Mouse (Mus musculus): ENCODE results near the gene Hdac2. TPM values are rescaled to one million over a fixed set of nuclear protein-coding genes. Genes with fewer than 3 reads are reported as not detected.

Hdac2 gene
- polyA plus RNA-seq (2017; shearing (Covaris generic)) = 18.8 TPM

DNA sequence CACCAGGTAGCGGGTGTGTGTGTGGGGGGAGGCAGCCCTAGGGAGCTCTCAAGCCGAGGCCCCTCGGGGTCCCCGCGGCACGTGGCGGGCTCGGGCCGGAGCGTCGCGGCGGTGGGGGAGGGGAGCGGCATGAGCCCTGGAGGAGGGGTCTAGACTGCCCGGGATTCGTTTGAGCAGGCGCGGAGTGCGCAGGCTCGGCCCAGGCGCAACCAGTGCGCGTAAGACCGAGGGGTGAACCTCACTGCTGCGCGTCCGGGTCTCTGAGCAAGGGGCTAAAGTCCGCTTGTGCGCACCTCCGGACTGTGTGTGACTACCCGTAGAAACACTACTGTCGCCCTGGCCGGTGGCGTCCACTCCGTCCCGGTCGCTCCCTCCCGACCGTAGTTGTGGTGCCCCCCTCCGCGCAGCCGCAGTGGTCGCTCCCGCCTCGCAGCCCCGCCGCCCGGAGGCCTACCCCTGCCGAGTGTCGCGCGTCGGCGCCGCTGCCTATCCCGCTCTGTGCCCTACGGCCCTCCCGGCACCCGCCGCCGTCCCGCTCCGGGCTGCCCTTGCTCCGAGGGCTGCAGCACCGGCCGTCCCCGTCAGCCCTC, at the start of gene Hdac2:
TSS of gene Hdac2 (plus strand) at position 459 of the 590 bp plus-strand sequence.

Other genes with a start within 250 kb of the Hdac2 start
- 0.27 TPM for gene Marcks, start 164.4 kb downstream of the Hdac2 start, polyA plus RNA-seq (2017; shearing (Covaris generic))

All from activated CD4-positive, CD25-positive, alpha-beta regulatory T cell, adult 9 weeks (primary cell).